Mouse (Mus musculus) mesoderm, embryonic 11.5 days (tissue): Measurements from ENCODE around the gene Ankrd23.
"Not testable (repeated sequence)": the region's sequence is repeated elsewhere in the genome, so short reads cannot be mapped to it uniquely, and the experiment has no call there.

Experiments
- DNase-seq: peaks from one replicate; pipeline ENCODE4 v3.0.0-alpha.2; 2012; ENCODE audit warnings: low read depth, low spot score

Gene Ankrd23

GRCm38 (mm10) chr1:36536783-36537182 is at the start of gene Ankrd23:
Gene Ankrd23, minus strand, starts transcription at chr1:36536883.
- DNase-seq: not testable (repeated sequence)

- no peak for DNase-seq
These were observed 49.6 kb upstream of the Ankrd23 start for GRCm38 (mm10) chr1:36586288-36586687.

GRCm38 (mm10) chr1:36583408-36584116 is 46.9 kb upstream of the Ankrd23 start:
- no peak for DNase-seq

DNA sequence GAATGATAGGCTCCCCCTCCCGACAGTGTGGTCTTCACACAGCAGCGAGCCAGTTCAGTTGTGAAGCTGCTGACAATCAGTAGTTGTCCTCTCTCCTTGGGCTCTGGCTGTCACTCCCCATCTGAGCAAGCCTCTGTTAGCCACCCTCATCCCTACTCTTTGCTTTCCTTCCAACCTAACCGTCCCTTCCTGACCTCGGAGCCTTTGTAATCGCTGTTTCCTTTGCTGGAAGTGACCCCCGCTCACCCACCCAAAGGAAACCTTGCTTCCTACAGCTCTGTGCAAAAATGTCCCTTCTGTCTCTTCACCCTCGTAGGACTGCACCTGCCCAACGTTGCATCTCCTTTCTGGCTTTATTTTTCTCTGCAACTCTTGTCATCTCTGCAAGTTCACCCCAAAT is 45.5 kb upstream of the Ankrd23 start:
- no peak for DNase-seq

DNA sequence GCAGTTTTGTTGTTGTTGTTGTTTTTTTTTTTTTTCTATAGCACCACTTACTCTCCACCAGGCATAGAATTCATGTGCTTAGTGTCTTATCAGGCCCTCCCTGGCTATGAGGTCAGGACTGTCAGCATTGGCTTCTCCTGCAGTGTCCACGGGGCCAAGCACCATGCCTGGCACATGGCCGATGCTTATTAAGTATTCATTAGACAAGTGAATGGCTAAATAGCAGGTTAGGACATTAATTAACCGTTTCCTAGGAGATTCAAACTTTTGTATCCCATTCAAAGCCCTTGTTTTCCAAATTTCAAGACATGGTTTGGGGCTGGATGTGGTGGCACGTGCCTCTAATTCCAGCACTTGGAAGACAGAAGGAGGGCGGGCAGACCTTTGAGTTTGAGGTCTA is 44.6 kb upstream of the Ankrd23 start:
- DNase-seq: no peak

DNA sequence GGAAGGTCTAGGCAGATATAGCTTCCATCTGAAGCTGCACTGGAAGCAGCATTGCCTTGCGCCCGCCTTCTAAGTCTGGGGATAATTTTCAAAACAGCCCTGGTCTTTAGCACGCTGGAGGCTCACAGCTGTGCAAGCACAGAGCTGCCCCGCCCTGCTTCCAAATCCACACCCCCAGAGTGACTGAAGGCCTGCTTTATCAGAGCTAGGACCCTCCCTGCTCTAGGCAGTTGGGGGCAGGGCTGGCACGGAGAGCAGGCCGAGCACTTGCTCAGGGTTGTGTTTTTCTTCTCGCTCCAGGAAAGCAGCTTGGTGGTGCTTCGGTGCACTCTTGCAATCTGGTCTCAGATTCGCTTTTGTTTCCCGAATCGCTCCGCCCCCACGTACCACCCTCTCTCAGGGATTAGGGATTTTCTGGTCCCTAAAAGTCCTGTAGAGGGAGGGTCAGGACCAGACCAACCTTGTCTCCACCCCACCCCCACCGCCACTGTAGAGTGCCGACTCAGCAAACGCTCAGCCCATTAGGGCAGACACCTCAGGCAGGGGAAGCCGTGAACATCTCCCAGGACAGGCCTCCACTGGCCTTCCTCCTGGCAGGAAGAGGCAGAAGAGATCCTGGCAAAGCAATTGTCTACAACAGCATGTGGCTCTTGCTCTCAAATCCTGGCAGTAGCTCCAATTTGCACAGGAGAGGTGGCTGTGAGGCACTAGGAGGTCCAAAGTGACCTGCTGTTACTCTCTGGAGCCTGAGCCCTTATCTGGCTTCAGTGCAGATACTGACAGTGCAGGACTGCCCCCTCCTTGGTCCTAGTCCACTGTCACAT is 43.9 kb upstream of the Ankrd23 start:
- peak; percentile 77 for DNase-seq

DNA sequence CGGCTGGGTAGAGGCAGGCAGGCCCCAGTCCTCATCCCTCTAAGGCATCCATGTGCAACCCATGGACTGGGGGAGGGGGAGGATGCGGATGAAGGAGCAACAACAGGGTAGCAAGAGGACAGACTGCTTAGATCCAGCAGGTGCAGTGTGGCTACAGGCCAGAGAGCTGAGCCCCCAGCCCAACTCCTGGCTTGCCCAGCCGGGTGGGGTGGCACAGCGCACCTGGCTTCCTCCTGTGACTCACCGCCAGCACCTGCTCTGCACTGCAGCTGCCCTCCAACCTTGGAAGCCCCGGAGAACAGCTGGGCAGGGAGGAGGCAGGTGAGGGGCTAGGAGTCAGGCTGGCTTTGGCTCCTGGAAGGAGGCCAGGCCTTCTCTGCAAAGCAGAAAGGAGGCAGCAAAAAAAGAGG is 43.3 kb upstream of the Ankrd23 start:
- no peak for DNase-seq

- DNase-seq: no peak
These were observed 40.5 kb upstream of the Ankrd23 start for GRCm38 (mm10) chr1:36576991-36577675.

- DNase-seq: no peak
These were observed 38.7 kb upstream of the Ankrd23 start for GRCm38 (mm10) chr1:36575347-36575746.

- DNase-seq: no peak
These were observed 37.7 kb upstream of the Ankrd23 start for GRCm38 (mm10) chr1:36574196-36574955.

GRCm38 (mm10) chr1:36573524-36573923 is 36.8 kb upstream of the Ankrd23 start:
- no peak for DNase-seq

GRCm38 (mm10) chr1:36572709-36573108 is 36.0 kb upstream of the Ankrd23 start:
- no peak for DNase-seq

GRCm38 (mm10) chr1:36572140-36572700 is 35.5 kb upstream of the Ankrd23 start:
- DNase-seq: no peak

DNA sequence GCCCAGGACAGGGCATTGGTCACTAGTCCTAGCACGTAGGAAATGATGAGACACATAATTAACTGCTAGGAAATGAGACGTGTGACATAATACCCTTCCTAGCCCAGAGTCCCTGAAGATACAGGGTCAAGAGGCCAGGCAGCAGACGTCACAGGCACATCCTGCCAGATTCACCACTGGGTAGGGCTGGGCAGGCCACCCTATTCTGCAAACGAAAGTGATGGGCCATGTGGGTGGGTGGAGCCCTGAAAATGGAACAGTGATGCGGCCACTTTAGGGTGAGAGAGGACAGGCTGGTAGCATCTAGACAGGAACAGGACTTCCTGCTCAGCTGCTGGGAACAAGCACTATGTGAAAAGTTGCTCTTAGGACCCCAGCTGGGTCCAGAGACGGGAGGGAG is 34.9 kb upstream of the Ankrd23 start:
- no peak for DNase-seq

DNA sequence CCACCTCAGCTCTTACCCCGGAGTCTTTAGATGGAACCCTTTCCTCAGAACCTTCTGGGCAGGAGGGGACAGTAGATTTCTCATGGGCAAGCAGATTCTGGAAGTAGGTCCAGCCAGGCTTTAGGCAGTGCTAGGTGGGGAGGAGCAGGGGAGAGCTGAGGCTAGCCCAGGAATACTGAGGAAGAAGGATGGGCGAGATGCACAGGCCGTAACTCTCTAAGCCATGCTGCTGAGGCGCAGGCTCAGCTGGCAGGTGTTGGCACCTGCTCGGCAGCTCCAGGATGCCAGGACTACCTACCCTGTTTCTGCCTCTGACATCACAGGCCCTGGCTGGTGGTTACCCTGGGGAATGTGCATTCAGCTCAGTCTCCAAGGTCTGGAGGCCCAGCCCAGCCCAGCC is 33.6 kb upstream of the Ankrd23 start:
- DNase-seq: no peak

- DNase-seq: no peak
These were observed 33.1 kb upstream of the Ankrd23 start for GRCm38 (mm10) chr1:36569694-36570276.

GRCm38 (mm10) chr1:36568776-36569175 is 32.1 kb upstream of the Ankrd23 start:
- no peak for DNase-seq

DNA sequence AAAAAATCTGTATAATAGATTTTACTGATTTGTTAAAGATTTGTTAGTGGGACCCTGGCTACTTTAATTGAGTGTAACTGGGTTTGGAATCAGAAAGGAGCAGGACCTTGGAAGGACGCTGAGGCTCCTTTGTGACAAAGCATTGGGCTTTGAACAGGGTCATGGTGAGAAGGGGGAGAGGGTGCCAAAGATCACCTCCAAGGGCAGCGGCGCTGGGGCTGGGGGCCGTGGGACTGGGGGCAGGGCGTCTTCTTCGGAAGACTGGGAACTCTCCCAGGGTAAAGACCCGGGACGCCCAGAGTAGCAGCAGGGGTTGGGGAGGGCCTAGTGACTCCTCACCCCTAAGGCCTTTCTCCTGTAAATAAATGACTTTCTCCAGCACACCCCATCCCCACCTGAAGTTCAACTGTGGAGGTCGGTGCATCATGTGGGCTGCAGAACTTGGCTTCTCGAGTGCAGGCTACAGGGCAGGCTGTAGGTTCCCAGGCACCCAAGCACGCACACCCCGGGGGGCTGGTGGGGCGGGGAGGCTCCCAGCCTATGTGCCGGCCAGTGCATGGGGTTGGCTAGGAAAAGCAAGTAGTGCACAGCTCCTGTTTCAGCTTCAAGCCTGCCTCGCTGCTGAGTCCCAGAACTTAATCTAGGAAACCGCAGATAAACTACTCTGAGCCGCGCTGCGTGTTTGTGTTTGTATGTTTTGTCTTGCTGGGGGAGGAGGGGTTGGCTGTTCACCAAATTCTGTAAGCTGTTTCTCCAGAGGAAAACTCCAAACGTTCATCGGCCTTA is 31.3 kb upstream of the Ankrd23 start:
- no peak for DNase-seq

DNA sequence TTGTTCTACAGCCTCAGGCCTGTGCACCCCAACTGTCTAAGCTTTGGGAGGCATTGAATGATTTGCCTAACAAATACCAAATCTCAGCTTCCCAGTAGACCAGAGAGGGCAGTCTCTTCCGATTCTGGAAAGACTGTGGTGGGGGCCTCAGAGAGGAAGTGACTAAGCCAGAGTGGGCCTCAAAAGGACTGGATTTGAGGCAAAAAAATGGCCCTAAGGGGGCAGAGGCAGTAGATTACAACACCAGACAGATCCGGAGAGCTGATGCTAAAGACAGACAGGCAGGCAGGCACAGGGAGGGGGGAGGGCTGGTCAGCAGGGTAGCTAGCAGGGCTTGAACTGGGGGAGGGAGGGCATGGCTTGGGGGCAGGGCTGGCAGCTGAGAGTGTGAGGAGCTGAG is 29.7 kb upstream of the Ankrd23 start:
- DNase-seq: no peak

- DNase-seq: no peak
These were observed 27.4 kb upstream of the Ankrd23 start for GRCm38 (mm10) chr1:36564101-36564500.
